Mouse (Mus musculus) urinary bladder, postnatal 14 days (tissue): Measurements from ENCODE around the gene Foxf2.

Experiments
- DNase-seq: peaks from one replicate; pipeline ENCODE4 v3.0.0; 2021; ENCODE audit warnings: low spot score

Foxf2 gene

DNA sequence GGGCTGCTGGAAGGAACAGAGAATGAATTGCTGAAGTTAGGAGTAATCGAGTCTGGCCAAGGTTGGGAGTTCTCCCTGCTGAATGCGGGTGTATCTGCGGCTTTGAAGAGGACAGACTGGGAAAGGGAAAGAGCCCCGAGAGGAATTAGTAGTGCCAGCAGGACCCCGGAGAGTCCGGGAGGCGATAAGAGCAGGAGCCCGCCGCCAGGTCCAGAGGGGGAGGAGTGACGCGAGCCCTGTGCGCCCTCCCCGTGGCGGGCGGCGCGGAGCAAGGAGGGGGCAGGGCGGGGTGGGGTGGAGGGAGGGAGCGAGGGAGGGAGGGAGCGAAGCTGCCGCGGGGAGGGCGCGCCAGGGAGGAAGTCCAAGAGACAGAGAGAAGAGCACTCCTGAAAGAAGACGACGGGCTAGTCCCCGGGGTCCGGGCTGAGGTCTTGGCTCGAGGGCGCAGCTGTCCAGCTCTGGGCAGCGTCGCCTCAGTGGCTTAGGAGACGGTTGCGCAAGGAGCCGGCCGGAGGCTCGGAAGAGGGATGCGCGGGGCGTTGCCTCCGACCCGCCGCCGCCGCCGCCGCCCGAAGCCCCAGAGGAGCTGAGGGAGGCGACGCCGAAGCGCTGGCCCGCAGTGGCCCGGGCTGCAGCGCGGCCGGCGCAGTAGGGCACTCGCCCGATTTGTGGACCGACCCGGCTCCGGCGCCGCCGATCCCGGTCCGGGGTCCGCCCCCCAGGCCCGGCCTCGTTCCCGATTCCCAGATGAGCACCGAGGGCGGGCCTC, at the start of gene Foxf2:
Foxf2 (plus strand) TSS at position 484 of the 769 bp plus-strand sequence.
- DNase-seq, result peak; percentile 52

DNA sequence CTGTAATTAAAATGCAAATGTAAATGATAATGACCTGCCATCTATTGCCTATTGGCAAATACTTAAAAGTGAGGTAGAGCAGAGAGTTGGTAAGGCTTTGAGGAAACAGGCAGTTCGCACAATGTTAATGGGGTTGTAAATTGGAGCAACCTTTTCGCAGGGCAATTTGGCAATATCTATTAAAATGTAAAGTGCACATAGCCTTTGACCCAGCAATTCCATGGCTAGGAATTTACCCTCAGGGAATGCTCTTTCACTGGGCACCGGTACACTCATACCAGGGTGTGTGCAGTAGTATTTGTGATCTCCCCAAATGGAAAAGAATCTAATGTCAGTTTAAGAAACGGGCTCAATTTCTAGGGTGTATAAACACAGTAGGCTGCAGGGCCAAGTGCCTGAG, 48.9 kb upstream of the Foxf2 start:
- DNase-seq, result no peak

DNA sequence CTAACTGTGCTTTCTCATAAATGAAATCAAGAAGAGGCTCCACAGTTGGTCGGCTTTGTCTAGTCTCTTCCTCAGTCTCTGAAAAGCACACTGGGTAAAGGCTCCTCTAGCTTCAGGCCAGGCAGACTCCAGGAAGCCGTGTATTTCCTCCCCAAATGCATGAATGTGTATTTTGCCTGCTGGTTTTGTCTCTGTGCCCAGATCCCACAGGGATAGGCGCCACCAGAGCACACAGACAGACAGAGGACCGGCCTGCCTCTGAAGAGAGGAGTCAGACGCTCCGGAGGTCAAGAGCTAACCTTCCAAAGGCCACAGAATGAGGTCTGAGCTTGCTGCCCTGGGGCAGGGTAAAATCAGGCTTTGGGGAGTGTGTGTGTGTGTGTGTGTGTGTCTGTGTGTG, 48.0 kb upstream of the Foxf2 start:
- peak; percentile 48 for DNase-seq

DNA sequence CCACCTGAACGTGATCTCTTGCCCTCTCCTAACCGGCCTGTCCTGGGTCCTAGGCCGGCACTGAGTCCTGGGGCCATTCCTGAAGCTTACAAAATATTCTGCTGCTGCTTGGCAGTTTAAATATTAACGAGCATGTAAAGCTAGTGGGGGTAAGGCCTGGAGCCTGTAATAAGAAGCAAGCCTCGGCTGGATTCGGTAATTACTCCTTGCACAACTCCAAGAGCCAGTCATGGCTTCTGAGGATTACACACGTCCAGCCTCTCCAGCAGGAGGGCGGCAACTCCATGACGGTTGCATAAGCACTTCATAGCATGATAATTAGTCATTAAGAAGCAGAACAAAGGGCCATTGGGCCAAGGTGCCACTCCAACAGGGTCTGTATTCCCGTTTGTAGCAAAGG, 47.2 kb upstream of the Foxf2 start:
- DNase-seq, result peak; percentile 55

DNA sequence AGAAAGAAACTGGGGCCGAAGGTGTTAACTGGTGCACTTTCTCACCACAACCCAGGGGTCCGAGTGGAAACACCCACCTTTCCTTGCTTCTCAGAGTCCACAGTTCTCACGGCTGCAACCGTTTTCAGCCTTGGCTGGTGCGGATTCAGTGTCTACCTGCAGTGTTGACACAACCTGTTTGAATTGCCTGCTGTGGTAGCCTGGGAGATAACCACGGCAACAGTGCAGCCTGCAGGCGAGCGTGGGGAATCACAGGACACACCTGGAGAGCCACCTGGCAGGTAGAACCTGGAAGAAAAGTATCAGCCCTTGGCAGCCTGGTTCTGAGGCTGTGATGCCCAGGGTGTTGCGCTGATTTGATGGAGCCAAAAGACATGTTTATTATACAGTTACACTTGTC, 45.8 kb upstream of the Foxf2 start:
- peak; percentile 75 for DNase-seq

DNA sequence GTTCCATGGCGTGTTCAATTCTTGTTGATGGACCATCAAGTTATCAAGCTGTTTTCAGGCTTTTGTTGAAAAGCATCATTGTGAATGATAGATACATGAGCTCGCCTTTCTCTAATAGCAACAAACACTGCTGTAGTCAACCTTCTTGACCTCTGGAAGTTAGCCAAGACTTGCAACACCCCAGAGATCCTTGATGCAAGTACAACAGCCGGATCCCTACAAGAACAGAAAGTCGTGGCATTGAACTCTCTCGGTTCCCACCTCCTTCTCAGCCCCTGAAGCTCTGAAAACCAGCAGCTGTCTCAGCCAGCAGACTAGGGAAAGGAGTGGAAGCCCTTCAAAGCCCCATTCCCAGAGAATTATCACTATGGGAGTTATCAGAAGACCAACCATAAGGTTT, 38.3 kb upstream of the Foxf2 start:
- DNase-seq, result no peak

DNA sequence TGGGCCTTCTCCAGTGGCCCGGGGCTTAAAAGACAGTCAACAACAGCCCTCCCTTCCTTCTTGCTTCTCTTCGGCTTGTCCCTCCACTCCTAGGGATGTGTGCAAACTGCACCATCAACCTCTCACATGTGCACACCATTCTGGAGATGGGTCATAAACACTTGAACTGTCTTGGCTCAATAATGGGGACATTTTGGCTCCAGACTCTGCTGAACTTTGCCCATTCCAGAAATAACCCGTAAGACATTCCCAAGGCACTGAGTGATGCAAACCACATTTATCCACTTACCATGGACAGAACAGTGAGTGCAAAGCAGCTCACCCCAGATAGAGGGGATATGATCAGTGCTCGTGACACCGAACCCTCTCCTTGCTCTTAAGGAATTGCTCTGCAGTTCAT, 26.0 kb upstream of the Foxf2 start:
- no peak for DNase-seq

DNA sequence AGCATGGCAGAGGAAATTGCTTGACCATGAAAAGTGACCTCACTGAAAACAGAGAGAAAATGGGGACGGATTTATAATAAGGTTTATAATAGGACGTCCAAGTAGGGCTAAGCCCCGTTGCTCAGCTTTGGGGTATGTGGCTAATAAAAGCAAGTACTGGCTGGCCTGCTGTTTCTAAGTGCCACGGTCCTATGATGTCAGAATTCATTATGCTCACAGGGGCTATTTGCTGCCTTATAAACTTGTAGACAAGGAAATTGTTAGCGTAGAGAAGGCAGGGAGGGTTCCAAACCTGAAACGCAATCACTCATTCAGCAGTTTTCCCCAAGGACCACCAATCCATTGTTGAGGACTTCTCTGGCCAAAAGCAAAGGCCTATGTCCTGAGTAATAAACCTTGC, 21.7 kb upstream of the Foxf2 start:
- no peak for DNase-seq

DNA sequence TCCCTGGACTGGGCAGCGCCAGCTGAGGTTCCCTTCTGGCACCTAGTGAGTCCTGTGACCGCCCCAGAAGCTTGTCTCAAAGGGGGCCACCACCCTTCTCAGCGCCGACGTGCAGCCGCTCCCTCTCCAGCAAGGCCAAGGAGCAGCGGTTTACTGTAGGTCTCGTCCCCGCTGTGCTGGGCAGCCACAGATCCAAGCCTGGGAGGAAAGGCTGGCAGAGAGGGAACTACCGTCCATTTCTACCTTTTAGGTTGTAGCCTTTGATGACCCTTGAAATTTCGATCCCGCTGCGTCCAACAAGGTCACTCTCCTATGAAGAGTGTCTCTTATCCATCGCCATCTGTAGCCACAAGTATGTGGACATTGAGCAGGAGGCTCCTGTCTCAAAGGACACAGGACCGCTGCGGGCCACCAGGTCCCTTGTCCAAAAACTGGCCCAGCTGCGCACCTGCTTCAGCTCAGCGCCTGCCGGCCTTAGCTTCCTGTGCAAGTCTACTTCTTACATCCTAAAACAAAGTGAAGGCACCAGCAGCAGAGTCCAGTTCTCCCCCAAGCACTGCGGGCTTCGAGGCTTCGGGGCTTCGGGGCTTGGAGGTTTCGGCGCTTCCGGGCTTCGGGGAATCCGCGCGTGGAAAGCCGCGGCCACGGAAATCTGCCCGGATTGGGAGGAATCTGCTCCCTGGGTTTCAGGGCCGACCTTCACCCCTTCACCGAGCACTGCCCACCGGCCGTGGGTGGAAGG, 10.7 kb upstream of the Foxf2 start:
- no peak for DNase-seq

DNA sequence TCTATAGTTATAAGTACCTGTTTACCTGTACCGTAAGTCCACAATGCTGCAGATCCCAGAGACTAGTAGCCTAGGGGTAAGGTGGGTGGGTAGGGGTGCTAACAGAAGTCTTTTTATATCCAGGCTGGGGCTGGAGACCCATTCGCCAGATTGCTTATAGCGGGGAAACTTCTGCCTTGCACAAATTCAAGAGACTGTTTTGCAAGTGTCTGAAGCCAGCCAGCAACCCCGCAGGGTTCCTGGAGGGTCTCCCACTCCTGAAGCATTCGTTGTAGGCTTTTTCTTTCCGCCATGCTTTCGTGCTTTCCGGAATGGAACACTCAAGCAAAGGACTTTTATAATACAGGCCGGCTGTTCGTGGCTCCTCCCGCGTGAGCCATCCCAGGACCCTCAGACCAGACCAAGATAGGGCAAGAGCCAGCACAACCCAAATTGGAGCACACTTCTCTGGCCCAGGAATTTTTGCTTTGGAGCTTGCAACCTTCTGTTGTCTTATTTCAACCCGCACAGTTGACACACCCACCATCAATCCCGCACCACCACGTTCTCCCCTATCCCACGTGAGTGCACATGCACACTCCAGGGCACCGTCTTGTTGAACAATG, 10.0 kb upstream of the Foxf2 start:
- DNase-seq, result no peak

DNA sequence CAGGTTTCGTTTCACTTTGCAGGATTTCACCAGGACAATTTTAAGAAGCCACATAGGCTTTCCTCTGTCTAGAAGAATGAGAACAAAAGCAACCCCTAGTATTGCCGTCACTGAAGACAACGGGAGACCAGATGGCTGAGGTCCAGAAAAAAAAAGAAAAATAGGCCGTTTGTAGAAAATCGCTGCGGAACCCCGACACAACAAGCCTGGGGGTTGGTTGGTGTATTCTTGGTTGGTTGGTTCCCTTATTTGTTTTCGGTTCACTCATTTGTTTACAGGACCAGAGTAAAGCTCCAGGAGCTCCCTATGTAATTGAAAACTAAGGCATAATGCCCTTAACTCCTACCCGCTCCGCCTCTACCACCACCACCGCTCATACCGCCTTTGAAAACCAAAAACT, 7.6 kb upstream of the Foxf2 start:
- DNase-seq, result no peak

DNA sequence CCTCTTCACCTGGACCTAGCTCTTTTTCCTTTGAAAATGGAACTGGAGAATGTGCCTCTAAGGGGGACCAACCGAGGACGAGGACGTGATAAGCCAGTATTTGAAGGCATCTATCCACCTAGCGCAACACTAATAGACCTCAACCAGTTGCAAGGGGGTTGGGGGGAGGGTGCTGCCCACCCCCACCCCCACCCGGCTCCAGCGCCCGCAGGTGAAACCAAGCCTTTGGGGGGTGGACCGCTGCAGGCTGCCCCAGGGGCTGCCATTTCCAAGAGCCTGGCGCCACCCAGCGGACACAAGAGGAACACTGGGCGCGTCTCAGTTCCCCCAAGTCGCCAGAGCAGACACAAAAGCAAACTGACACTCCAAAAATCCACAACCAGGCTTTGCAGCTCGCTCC, 7.2 kb upstream of the Foxf2 start:
- peak; percentile 76 for DNase-seq

DNA sequence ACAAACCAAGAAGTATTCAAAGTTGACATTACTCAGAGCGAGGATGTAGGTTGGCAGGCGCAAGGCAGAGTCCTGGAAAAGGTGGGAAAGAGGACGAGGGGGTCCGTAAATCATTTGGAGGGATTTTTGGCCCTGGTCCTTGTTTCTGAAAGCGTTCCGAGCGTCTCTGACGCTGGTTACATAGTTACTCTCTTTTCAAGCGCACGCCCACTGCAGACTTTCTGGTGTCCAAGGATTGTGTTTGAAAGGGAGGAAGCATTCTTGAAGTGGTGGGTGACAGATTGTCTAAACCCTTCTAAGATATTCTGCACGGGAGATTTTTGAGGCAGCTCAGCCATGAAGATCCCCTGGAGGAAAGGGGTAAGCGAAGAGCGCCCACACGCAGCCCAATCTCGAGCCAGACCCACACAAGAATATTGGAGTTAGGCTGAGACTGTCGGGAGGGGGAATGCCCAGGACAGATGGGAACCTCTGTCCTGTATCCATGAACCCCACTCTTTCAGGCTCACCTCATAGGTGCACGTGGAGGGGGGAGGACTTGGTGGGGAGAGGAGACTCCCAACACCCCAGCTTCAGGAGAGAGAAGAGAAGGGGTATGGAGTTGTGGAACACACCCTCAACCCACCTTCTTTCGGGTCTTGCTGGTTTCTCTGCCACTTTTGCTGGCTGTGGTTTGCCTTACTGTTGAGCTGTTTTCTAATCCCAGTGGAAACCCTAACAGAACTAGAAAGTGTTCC, 6.5 kb upstream of the Foxf2 start:
- DNase-seq, result no peak

DNA sequence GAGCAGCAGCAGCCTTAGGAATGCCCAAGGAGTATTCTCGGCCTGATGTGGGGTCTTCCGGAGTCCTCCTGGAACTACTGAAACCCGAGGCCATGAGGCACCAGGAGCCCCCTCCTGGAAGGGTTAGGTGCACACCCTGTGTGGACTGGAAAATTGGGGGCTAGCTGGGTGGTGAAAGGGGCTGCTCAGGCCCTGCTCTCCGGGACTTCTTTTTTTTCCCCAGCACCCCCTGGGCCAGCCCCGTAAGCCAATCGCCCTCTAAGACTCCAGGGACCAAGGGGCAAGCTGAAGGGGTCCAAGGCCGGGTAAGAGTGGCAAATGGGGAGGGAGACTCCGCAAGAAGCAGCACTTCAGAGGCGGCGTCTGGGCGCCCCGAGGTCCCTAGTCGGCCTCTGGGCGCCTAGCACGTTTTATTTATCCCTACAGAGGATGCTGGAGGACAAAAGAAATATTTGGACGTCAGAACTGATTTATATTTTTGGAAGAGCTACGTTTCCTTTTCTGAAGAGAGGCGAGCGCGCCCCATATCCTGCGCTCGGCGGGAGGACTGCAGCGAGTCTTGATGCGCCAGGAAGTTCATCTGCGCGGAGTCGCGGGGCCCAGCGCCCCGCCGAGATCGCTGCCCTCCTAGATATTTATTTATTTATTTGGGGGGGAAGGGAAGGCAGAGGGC, 5.7 kb upstream of the Foxf2 start:
- no peak for DNase-seq

DNA sequence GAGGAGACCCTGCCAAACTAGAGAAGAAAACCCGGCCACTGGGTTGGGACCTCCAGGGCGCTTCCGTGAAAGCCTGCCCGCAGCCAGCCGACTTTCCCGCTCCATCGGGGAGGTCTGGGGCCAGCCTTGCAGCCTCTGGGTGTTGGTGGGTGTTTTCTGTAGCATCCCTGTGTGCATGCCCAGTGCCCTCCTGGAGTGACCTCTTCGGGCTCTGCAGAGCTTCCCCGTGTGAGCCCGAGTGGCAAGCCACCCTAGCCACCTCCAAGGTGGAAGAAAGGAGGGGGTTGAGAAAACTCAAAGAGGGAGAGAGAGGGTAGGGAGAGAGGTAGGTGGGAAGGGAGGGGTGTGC, 5.1 kb upstream of the Foxf2 start:
- no peak for DNase-seq

DNA sequence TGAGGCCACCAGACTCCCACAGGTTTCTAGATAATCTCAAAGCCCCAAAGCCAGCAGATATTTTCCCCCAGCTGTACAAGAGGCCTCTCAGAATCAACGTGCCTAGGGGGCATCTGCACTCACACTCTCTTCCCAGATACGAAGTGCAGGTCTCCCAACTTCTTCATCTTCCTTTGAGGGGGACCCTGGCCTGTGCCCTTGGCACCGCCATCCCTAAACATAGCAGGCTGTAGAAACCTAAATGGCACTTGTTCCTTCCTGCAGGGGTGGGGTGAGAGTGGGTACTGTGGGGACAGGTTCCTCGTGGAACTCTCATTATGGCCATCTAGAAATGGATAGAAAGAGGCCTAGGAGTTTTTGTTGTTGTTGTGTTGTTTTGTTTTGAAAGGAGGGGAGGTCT, 4.7 kb upstream of the Foxf2 start:
- no peak for DNase-seq

DNA sequence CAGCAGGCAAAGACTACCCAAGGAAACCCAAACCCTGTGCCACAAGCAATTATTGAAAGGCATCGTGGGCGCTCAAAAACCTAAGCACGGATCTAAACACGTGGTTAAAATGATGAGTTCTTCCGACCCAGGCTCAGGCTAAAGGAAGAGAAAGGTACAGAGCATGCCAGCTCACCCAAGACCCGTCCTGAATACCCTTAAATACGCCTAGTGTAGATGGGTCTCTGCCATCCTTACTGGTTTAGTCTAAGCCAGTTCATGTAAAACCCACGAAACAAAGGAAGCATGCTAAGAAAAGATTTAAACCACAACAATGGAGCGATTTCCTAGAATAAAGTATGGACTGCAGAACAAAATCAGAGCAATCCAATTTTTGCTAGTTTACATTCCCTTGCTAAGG, 3.9 kb upstream of the Foxf2 start:
- DNase-seq, result no peak

DNA sequence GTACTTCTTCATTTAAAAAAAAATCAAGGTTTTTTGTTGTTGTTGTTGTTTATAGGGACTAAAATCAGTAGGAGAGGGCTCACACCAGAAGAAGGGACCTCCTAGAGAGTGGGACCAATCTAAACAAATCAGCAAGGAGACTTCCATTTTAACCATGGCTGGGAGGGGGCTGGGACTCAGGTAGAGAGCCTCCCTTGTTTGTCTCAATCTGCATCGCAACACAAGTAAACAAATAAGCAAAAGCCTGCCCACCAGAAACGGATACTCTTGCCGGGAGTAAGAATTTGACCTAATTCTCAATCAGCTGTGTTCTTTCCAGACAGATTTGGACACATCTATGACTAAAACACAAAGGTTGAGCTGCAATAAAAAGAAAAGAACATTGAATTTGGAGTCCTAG, 3.2 kb upstream of the Foxf2 start:
- DNase-seq, result no peak

DNA sequence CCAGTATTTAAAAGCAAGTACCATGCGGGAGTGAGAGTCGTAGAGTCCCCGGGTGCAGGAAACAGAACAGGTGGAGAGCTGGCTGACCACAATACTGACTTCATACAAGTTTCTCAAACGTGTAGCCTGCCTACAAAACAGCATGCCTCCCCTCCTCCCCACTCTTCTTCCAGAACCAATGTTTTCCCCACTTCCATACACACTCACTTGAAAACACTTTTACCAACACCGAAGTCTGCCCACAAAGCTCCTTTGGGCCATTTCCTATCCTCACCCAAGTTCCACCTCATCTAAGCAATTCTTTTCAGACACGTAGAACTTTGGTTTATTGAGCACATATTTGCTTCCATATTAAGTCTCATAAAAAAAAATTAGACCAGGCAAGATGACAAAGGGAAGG, 2.3 kb upstream of the Foxf2 start:
- DNase-seq, result no peak

DNA sequence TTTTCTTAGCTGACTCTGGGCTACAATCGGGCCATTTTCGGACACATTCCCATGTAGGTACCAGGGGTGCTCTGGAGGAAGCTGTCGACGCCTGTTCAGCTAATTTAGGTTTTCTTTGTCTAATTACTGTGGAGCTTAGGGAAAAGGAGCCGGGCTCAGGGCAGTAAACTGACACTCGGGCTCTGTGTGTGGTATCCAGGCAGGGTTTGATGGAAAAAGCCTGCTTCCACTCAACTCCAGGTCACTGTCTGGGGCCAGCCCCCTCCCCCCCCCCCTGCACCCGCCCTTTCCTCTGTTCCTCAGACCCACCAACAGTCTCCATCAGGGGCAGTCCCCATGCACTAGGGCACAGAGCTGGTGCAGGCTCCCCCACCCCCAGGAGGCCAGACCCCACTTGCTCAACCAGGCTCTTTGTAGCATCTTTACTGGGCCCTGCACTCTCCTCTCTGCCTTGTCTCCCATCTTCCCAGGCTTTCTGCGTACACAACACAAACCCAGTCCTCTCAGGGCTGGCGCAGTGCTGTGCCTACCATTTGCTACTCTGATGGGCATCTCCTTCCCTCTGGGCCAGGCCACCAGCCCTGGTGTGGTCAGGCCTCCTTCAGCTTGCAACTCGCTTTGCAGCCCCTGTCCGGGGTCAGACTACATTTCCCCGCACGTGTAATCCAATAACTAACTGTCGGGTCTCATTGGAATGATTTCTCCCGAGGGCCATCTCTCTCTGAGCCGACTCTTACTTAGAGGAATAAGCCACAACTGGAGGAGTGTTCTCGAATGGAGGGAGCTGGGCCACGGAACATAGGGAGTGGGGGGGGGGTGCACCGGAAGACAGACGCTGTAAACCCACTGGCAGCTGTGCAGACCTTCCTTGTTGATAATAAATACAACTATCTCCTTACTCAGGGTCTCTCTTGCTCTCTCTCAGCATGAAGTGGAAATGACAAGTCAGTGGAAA, 1.4 kb upstream of the Foxf2 start:
- no peak for DNase-seq

DNA sequence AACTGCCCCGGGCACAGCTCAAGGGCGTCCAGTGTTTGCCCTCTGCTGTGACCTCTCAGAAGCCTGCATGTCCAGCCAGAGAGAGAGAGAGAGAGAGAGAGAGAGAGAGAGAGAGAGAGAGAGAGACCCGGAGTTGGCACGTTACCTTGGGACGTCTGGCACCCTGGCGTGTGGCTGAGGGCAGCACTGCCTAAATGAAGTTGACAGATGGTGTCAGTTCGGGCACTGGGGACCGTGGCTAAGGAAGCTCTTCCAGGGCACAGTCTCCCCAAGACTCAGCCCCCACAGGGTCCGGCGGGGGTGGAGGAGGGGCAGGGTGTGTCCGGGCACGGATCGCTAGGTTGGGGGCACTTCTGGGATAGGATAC, 667 bp upstream of the Foxf2 start:
- no peak for DNase-seq
